Mouse (Mus musculus): ENCODE measurements around the gene Spin1. TPM values are rescaled to one million over a fixed set of nuclear protein-coding genes. Genes with fewer than 3 reads are reported as not detected.

Gene Spin1
- total and polyA plus RNA-seq, 2 experiments from 2014 or later: 31.3 to 41.7 TPM

GRCm38 (mm10) chr13:51172601-51173000 is 71.9 kb downstream of the Spin1 start:
- DNase-seq (ENCODE audit: low spot score): no peak
- WGBS: 95% methylated on average over 7 of the region's 7 CpGs
- H3K9ac ChIP-seq (replicated peaks; ENCODE audit: low read depth, low read length): no peak overlapping the region
- no peak for ATAC-seq (ENCODE audit: insufficient read depth, low read depth)
- no peak overlapping the region for H3K4me3 ChIP-seq (ENCODE audit: low read depth, low read length)
- H3K27me3 ChIP-seq (ENCODE audit: control insufficient read depth, insufficient read depth, low read length): peaks cover 5% of the 10 kb centered on the region; the same call in 1 of the 2 replicates
- H3K36me3 ChIP-seq (replicated peaks; ENCODE audit: control insufficient read depth, insufficient read depth, low read length): no peaks in the 10 kb centered on the region
- H3K4me1 ChIP-seq (ENCODE audit: control insufficient read depth, insufficient read depth): no peaks in the 10 kb centered on the region
- no peak for TF ChIP-seq EP300 (IDR thresholded peaks at IDR 0.05; ENCODE audit: low read depth)
- no peak for TF ChIP-seq CTCF (IDR thresholded peaks at IDR 0.05; ENCODE audit: low read depth)
- H3K9me3 ChIP-seq (replicated peaks; ENCODE audit: control insufficient read depth, low read length): peaks cover 4% of the 10 kb centered on the region; the same call in 1 of the 2 replicates
- no peak overlapping the region for H3K4me2 ChIP-seq (ENCODE audit: low read depth, low read length)
- H3K27ac ChIP-seq (ENCODE audit: low read depth): no peak overlapping the region

DNA sequence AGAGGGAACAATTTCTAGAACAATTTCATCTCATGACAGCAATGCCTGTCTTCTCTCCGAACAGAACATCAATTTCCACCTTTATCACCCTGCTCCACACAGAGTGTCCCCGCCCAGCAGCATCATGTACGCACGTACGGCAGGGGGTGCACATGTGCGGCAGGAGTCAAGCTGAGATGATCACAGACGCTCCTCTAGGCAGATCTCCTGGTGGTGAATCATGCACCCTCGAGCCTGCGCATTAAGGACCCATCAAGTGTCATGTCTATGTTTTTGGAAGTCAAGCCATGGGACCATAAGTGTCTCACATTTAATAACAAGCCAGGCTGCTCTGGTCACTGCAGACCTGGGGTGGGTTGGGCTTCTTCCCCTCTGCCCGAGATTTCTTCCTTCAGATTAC is 78.3 kb downstream of the Spin1 start:
- peaks cover 4% of the 10 kb centered on the region; the same call in 1 of the 2 replicates for H3K9me3 ChIP-seq (replicated peaks; ENCODE audit: control insufficient read depth, low read length)
- H3K9ac ChIP-seq (replicated peaks; ENCODE audit: low read depth, low read length): no peak overlapping the region
- WGBS: 73% methylated on average over 10 of the region's 10 CpGs
- no peaks in the 10 kb centered on the region for H3K4me1 ChIP-seq (ENCODE audit: control insufficient read depth, insufficient read depth)
- no peak overlapping the region for H3K4me2 ChIP-seq (ENCODE audit: low read depth, low read length)
- no peak for DNase-seq (ENCODE audit: low spot score)
- TF ChIP-seq CTCF (IDR thresholded peaks at IDR 0.05; ENCODE audit: low read depth) (no peak), EP300 (IDR thresholded peaks at IDR 0.05; ENCODE audit: low read depth) (no peak)
- ATAC-seq (ENCODE audit: insufficient read depth, low read depth): no peak
- no peak overlapping the region for H3K4me3 ChIP-seq (ENCODE audit: low read depth, low read length)
- no peaks in the 10 kb centered on the region for H3K36me3 ChIP-seq (replicated peaks; ENCODE audit: control insufficient read depth, insufficient read depth, low read length)
- no peak overlapping the region for H3K27ac ChIP-seq (ENCODE audit: low read depth)
- no peaks in the 10 kb centered on the region for H3K27me3 ChIP-seq (ENCODE audit: control insufficient read depth, insufficient read depth, low read length)

- WGBS: 37% methylated on average over 3 of the region's 3 CpGs
- ATAC-seq (ENCODE audit: insufficient read depth, low read depth) (no peak), DNase-seq (ENCODE audit: low spot score) (no peak)
- Histone ChIP-seq H3K36me3 (replicated peaks; ENCODE audit: control insufficient read depth, insufficient read depth, low read length) (no peaks in the 10 kb centered on the region), H3K27me3 (ENCODE audit: control insufficient read depth, insufficient read depth, low read length) (no peaks in the 10 kb centered on the region), H3K4me3 (ENCODE audit: low read depth, low read length) (no peak overlapping the region), H3K27ac (ENCODE audit: low read depth) (no peak overlapping the region), H3K4me1 (ENCODE audit: control insufficient read depth, insufficient read depth) (no peaks in the 10 kb centered on the region), H3K4me2 (ENCODE audit: low read depth, low read length) (no peak overlapping the region), H3K9ac (replicated peaks; ENCODE audit: low read depth, low read length) (no peak overlapping the region), H3K9me3 (replicated peaks; ENCODE audit: control insufficient read depth, low read length) (peaks cover 4% of the 10 kb centered on the region; the same call in 1 of the 2 replicates)
- TF ChIP-seq CTCF (IDR thresholded peaks at IDR 0.05; ENCODE audit: low read depth) (no peak), EP300 (IDR thresholded peaks at IDR 0.05; ENCODE audit: low read depth) (no peak)
These were observed 78.7 kb downstream of the Spin1 start for GRCm38 (mm10) chr13:51179362-51179761.

- Histone ChIP-seq H3K36me3 (replicated peaks; ENCODE audit: control insufficient read depth, insufficient read depth, low read length) (no peaks in the 10 kb centered on the region), H3K9me3 (replicated peaks; ENCODE audit: control insufficient read depth, low read length) (no peaks in the 10 kb centered on the region), H3K4me1 (ENCODE audit: control insufficient read depth, insufficient read depth) (no peaks in the 10 kb centered on the region), H3K4me3 (ENCODE audit: low read depth, low read length) (no peak overlapping the region), H3K27me3 (ENCODE audit: control insufficient read depth, insufficient read depth, low read length) (no peaks in the 10 kb centered on the region), H3K27ac (ENCODE audit: low read depth) (no peak overlapping the region), H3K9ac (replicated peaks; ENCODE audit: low read depth, low read length) (no peak overlapping the region), H3K4me2 (ENCODE audit: low read depth, low read length) (no peak overlapping the region)
- TF ChIP-seq CTCF (IDR thresholded peaks at IDR 0.05; ENCODE audit: low read depth) (no peak), EP300 (IDR thresholded peaks at IDR 0.05; ENCODE audit: low read depth) (no peak)
- DNase-seq (ENCODE audit: low spot score): no peak
- WGBS: 75% methylated on average over 7 of the region's 7 CpGs
- no peak for ATAC-seq (ENCODE audit: insufficient read depth, low read depth)
These were observed 81.6 kb downstream of the Spin1 start for GRCm38 (mm10) chr13:51182236-51182635.

DNA sequence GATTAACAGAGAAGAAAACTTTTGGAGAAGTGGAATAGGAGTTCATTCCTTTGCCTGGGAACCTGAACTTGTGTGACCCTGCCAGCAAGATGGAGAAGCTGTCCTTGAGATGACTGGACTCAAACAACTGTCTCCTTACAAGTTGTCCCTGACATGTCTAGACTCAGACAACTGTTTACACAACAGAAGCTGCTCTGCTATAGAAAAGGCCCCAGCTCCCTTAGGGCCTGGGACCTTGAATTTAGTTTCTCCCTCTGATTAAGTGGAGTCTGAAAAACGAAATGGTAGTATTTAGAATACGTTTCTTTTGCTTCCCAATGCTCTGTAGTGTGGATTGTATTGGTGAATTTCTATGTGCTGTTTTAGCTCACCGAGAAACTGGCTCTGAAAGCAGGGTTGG is 84.2 kb downstream of the Spin1 start:
- Histone ChIP-seq H3K4me3 (ENCODE audit: low read depth, low read length) (no peak overlapping the region), H3K27ac (ENCODE audit: low read depth) (no peak overlapping the region), H3K4me1 (ENCODE audit: control insufficient read depth, insufficient read depth) (no peaks in the 10 kb centered on the region), H3K27me3 (ENCODE audit: control insufficient read depth, insufficient read depth, low read length) (no peaks in the 10 kb centered on the region), H3K9me3 (replicated peaks; ENCODE audit: control insufficient read depth, low read length) (no peaks in the 10 kb centered on the region), H3K4me2 (ENCODE audit: low read depth, low read length) (no peak overlapping the region), H3K36me3 (replicated peaks; ENCODE audit: control insufficient read depth, insufficient read depth, low read length) (no peaks in the 10 kb centered on the region), H3K9ac (replicated peaks; ENCODE audit: low read depth, low read length) (no peak overlapping the region)
- no peak for TF ChIP-seq EP300 (IDR thresholded peaks at IDR 0.05; ENCODE audit: low read depth)
- no peak for TF ChIP-seq CTCF (IDR thresholded peaks at IDR 0.05; ENCODE audit: low read depth)
- no peak for ATAC-seq (ENCODE audit: insufficient read depth, low read depth)
- WGBS: 85% methylated on average over 3 of the region's 3 CpGs
- no peak for DNase-seq (ENCODE audit: low spot score)

- Histone ChIP-seq H3K4me3 (ENCODE audit: low read depth, low read length) (no peak overlapping the region), H3K27me3 (ENCODE audit: control insufficient read depth, insufficient read depth, low read length) (no peaks in the 10 kb centered on the region), H3K4me1 (ENCODE audit: control insufficient read depth, insufficient read depth) (no peaks in the 10 kb centered on the region), H3K9ac (replicated peaks; ENCODE audit: low read depth, low read length) (no peak overlapping the region), H3K9me3 (replicated peaks; ENCODE audit: control insufficient read depth, low read length) (no peaks in the 10 kb centered on the region), H3K36me3 (replicated peaks; ENCODE audit: control insufficient read depth, insufficient read depth, low read length) (no peaks in the 10 kb centered on the region), H3K4me2 (ENCODE audit: low read depth, low read length) (no peak overlapping the region), H3K27ac (ENCODE audit: low read depth) (no peak overlapping the region)
- ATAC-seq (ENCODE audit: insufficient read depth, low read depth): no peak
- 54% methylated on average over 3 of the region's 3 CpGs for WGBS
- no peak for DNase-seq (ENCODE audit: low spot score)
- TF ChIP-seq CTCF (IDR thresholded peaks at IDR 0.05; ENCODE audit: low read depth): no peak
- TF ChIP-seq EP300 (IDR thresholded peaks at IDR 0.05; ENCODE audit: low read depth): no peak
These were observed 89.7 kb downstream of the Spin1 start for GRCm38 (mm10) chr13:51190336-51190735.
